Mouse (Mus musculus) 3T3-L1 (cell line): ENCODE results near the gene Eapp.
A peak's percentile ranks its signal among the peaks of the same experiment; 100 is the strongest.

Experiments used
- DNase-seq: peaks from one replicate; pipeline ENCODE4 v3.0.0-alpha.2; 2015; ENCODE audit warnings: low read depth, low spot score

Eapp gene

GRCm38 (mm10) chr12:54640259-54640658 lies 55.4 kb downstream of the Eapp start:
- peak; percentile 18 for DNase-seq

- no peak for DNase-seq
These were observed 58.7 kb downstream of the Eapp start for GRCm38 (mm10) chr12:54637033-54637432.

- no peak for DNase-seq
These were observed 63.6 kb downstream of the Eapp start for GRCm38 (mm10) chr12:54632141-54632540.

- peak; percentile 54 for DNase-seq
These were observed 73.8 kb downstream of the Eapp start for GRCm38 (mm10) chr12:54621942-54622341.
